Mouse (Mus musculus): ENCODE results near the gene Apol6. TPM values are rescaled to one million over a fixed set of nuclear protein-coding genes. Genes with fewer than 3 reads are reported as not detected.
A peak's percentile ranks its signal among the peaks of the same experiment; 100 is the strongest.
"Not testable (repeated sequence)": the region's sequence is repeated elsewhere in the genome, so short reads cannot be mapped to it uniquely, and the experiment has no call there.

Gene Apol6
- polyA plus RNA-seq, 1 experiment, result not detected

- 0 out of 2 replicates have a peak, but pooled peaks cover 2% of the 10 kb centered on the region for H3K9me3 ChIP-seq (replicated peaks; ENCODE audit: control insufficient read depth, insufficient read depth, low read length, poor library complexity, severe bottlenecking)
- H3K4me3 ChIP-seq (ENCODE audit: low read depth, low read length), result peak overlapping the region; percentile 49
- H3K9ac ChIP-seq (ENCODE audit: low read depth, poor library complexity, severe bottlenecking), result peak overlapping the region; percentile 6; the same call in 1 of the 2 replicates
- H3K27me3 ChIP-seq (ENCODE audit: control insufficient read depth, insufficient read depth, low read length, poor library complexity, severe bottlenecking), result no peaks in the 10 kb centered on the region
- H3K4me1 ChIP-seq (ENCODE audit: control insufficient read depth, insufficient read depth, low read length), result peaks cover 17% of the 10 kb centered on the region
- H3K27ac ChIP-seq (ENCODE audit: insufficient read depth, low read length), result peak overlapping the region; percentile 68
- TF ChIP-seq EP300 (IDR thresholded peaks at IDR 0.05; ENCODE audit: insufficient read depth, low read depth, low read length), result no peak
- TF ChIP-seq POLR2A (IDR thresholded peaks at IDR 0.05; ENCODE audit: insufficient read depth, low read length), result no peak
- no peak for TF ChIP-seq CTCF (IDR thresholded peaks at IDR 0.05; ENCODE audit: low read depth, low read length)
- no peaks in the 10 kb centered on the region for H3K36me3 ChIP-seq (ENCODE audit: control insufficient read depth, insufficient read depth, low read length, poor library complexity, severe bottlenecking)
Measured at GRCm38 (mm10) chr15:77056791-77057051, 12.2 kb downstream of the Apol6 start.

DNA sequence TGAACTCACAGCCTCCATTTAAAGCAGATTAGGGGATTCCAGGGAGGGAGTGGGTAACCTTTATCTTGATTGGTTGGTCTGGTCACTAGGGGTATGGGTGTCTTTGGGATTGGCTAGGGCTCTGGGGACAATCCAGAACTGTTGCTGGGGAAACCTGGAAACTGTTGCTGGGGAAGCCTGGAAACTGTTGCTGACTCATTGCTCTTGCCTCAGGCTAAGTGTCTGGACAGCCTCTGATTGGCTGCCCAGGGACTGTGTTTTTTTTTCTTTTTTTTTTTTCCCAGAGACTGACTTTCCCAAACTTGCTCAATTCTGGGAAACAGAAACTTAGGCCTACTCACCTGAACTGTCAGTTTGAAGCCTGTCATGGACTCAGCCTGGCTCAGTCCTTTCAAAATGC, 14.0 kb downstream of the Apol6 start:
- peak; percentile 85 for TF ChIP-seq EP300 (IDR thresholded peaks at IDR 0.05; ENCODE audit: insufficient read depth, low read depth, low read length)
- TF ChIP-seq CTCF (IDR thresholded peaks at IDR 0.05; ENCODE audit: low read depth, low read length), result no peak
- Histone ChIP-seq H3K36me3 (ENCODE audit: control insufficient read depth, insufficient read depth, low read length, poor library complexity, severe bottlenecking) (no peaks in the 10 kb centered on the region), H3K4me3 (ENCODE audit: low read depth, low read length) (no peak overlapping the region), H3K9ac (ENCODE audit: low read depth, poor library complexity, severe bottlenecking) (no peak overlapping the region), H3K4me1 (ENCODE audit: control insufficient read depth, insufficient read depth, low read length) (peaks cover 10% of the 10 kb centered on the region), H3K27me3 (ENCODE audit: control insufficient read depth, insufficient read depth, low read length, poor library complexity, severe bottlenecking) (no peaks in the 10 kb centered on the region), H3K9me3 (replicated peaks; ENCODE audit: control insufficient read depth, insufficient read depth, low read length, poor library complexity, severe bottlenecking) (0 out of 2 replicates have a peak, but pooled peaks cover 2% of the 10 kb centered on the region), H3K27ac (ENCODE audit: insufficient read depth, low read length) (peak overlapping the region; percentile 69)

- not testable (repeated sequence) for H3K9ac ChIP-seq (ENCODE audit: low read depth, poor library complexity, severe bottlenecking); H3K4me3 ChIP-seq (ENCODE audit: low read depth, low read length); H3K27me3 ChIP-seq (ENCODE audit: control insufficient read depth, insufficient read depth, low read length, poor library complexity, severe bottlenecking); H3K4me1 ChIP-seq (ENCODE audit: control insufficient read depth, insufficient read depth, low read length); H3K9me3 ChIP-seq (replicated peaks; ENCODE audit: control insufficient read depth, insufficient read depth, low read length, poor library complexity, severe bottlenecking); H3K36me3 ChIP-seq (ENCODE audit: control insufficient read depth, insufficient read depth, low read length, poor library complexity, severe bottlenecking)
- H3K27ac ChIP-seq (ENCODE audit: insufficient read depth, low read length), result peak overlapping the region; percentile 30
- TF ChIP-seq EP300 (IDR thresholded peaks at IDR 0.05; ENCODE audit: insufficient read depth, low read depth, low read length), result 0 out of 2 replicates have a peak, but pooled peaks have one; percentile 29
Measured at GRCm38 (mm10) chr15:77059416-77059815, 14.9 kb downstream of the Apol6 start.

GRCm38 (mm10) chr15:77062746-77063145, 18.2 kb downstream of the Apol6 start:
- Histone ChIP-seq H3K36me3 (ENCODE audit: control insufficient read depth, insufficient read depth, low read length, poor library complexity, severe bottlenecking) (no peaks in the 10 kb centered on the region), H3K9me3 (replicated peaks; ENCODE audit: control insufficient read depth, insufficient read depth, low read length, poor library complexity, severe bottlenecking) (0 out of 2 replicates have a peak, but pooled peaks cover 2% of the 10 kb centered on the region), H3K27me3 (ENCODE audit: control insufficient read depth, insufficient read depth, low read length, poor library complexity, severe bottlenecking) (no peaks in the 10 kb centered on the region), H3K27ac (ENCODE audit: insufficient read depth, low read length) (no peak overlapping the region), H3K4me1 (ENCODE audit: control insufficient read depth, insufficient read depth, low read length) (no peaks in the 10 kb centered on the region), H3K4me3 (ENCODE audit: low read depth, low read length) (no peak overlapping the region), H3K9ac (ENCODE audit: low read depth, poor library complexity, severe bottlenecking) (no peak overlapping the region)
- no peak for TF ChIP-seq CTCF (IDR thresholded peaks at IDR 0.05; ENCODE audit: low read depth, low read length)
- TF ChIP-seq EP300 (IDR thresholded peaks at IDR 0.05; ENCODE audit: insufficient read depth, low read depth, low read length), result no peak
- TF ChIP-seq POLR2A (IDR thresholded peaks at IDR 0.05; ENCODE audit: insufficient read depth, low read length), result no peak

- Histone ChIP-seq H3K9me3 (replicated peaks; ENCODE audit: control insufficient read depth, insufficient read depth, low read length, poor library complexity, severe bottlenecking) (no peaks in the 10 kb centered on the region), H3K36me3 (ENCODE audit: control insufficient read depth, insufficient read depth, low read length, poor library complexity, severe bottlenecking) (no peaks in the 10 kb centered on the region), H3K27ac (ENCODE audit: insufficient read depth, low read length) (no peak overlapping the region)
Measured at GRCm38 (mm10) chr15:77065259-77065852, 20.8 kb downstream of the Apol6 start.

DNA sequence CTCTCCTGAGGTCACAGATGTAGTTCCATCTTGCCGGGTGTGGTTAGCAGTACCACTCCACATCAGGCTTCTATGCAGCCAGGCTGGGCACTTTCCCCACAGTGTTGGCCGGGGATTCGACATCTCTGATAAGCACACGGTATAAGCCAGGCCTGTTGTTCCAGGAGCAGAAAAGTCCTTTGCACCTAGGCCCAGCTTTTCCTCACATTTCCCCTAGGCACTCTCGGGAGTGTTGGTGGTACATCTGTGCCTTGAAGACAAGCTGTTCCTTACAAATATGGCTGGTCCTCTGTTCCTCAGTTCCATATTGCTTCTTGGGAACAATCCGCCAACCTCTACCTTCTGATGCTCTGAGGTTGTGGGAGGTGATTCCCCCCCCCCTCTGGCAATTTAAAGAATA, 21.7 kb downstream of the Apol6 start:
- no peaks in the 10 kb centered on the region for H3K27me3 ChIP-seq (ENCODE audit: control insufficient read depth, insufficient read depth, low read length, poor library complexity, severe bottlenecking)
- H3K36me3 ChIP-seq (ENCODE audit: control insufficient read depth, insufficient read depth, low read length, poor library complexity, severe bottlenecking), result no peaks in the 10 kb centered on the region
- H3K4me3 ChIP-seq (ENCODE audit: low read depth, low read length), result no peak overlapping the region
- H3K9ac ChIP-seq (ENCODE audit: low read depth, poor library complexity, severe bottlenecking), result no peak overlapping the region
- TF ChIP-seq EP300 (IDR thresholded peaks at IDR 0.05; ENCODE audit: insufficient read depth, low read depth, low read length) (no peak), CTCF (IDR thresholded peaks at IDR 0.05; ENCODE audit: low read depth, low read length) (no peak), POLR2A (IDR thresholded peaks at IDR 0.05; ENCODE audit: insufficient read depth, low read length) (no peak)
- H3K27ac ChIP-seq (ENCODE audit: insufficient read depth, low read length), result no peak overlapping the region
- H3K9me3 ChIP-seq (replicated peaks; ENCODE audit: control insufficient read depth, insufficient read depth, low read length, poor library complexity, severe bottlenecking), result no peaks in the 10 kb centered on the region
- H3K4me1 ChIP-seq (ENCODE audit: control insufficient read depth, insufficient read depth, low read length), result no peaks in the 10 kb centered on the region

More at GRCm38 (mm10) chr15:77065259-77065852, 20.8 kb downstream of the Apol6 start:
- H3K9ac ChIP-seq (ENCODE audit: low read depth, poor library complexity, severe bottlenecking), result no peak overlapping the region
- no peaks in the 10 kb centered on the region for H3K4me1 ChIP-seq (ENCODE audit: control insufficient read depth, insufficient read depth, low read length)
- no peak for TF ChIP-seq EP300 (IDR thresholded peaks at IDR 0.05; ENCODE audit: insufficient read depth, low read depth, low read length)
- no peak overlapping the region for H3K4me3 ChIP-seq (ENCODE audit: low read depth, low read length)
- no peaks in the 10 kb centered on the region for H3K27me3 ChIP-seq (ENCODE audit: control insufficient read depth, insufficient read depth, low read length, poor library complexity, severe bottlenecking)
